Comparison of ENCODE assay signal across 23 mouse cellular contexts in the genomic region with DNA sequence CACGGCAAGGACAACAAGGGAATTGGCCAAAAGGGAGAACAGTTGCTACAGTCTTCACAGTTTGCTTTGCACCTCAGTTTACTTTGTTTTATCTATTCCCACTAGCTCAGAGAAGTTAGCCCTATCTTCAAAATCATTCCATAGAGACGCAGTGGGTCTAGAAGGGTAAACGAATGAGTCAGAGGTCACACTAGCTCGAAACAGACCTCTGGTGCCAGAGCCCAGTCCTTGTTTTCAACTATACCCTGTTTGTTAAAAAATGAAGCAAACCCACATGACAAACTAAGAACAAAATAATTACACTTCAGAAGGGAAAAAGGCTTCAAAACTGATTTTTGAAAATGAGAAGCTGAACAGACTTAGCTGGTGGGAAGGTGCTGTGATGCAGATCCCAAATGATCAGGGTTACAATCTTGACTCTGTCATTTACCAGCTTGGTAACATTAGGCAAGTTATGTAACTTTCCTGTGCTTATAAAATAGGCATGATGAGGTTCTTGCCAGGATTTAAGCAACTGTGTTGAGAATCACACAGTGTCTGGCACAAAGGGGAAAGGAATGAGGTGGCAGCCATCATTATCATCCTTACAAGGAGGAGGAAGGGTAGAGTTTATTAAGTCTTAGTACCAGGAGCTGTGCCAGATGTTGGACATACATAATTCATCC. TPM values are rescaled to one million over a fixed set of nuclear protein-coding genes. Genes with fewer than 3 reads are reported as not detected.
A peak's percentile ranks its signal among the peaks of the same experiment; 100 is the strongest.
DNase-seq lines count a peak whose midpoint lies in the region; ATAC-seq and TF ChIP-seq lines count a peak whose summit lies in the region.
"Had no signal": no experiment of that assay in that cellular context is flagged by ENCODE, and none has a peak within 500 bp of the region (broad histone marks: within the 10 kb centered on the region; RNA-seq: fewer than 3 reads in every experiment).

No protein-coding gene starts in this region.

- intact Hi-C loops in left cerebral cortex, postnatal 10 days (cut with DNase I) = no loop called here

- 87% methylated on average over 4 of the region's 4 CpGs for WGBS in hindbrain, embryonic 13.5 days
- WGBS in hindbrain, embryonic 10.5 days = 80% methylated on average over 4 of the region's 4 CpGs
- WGBS in small intestine, adult 2 months = 52% methylated on average over 4 of the region's 4 CpGs

- H3K4me1 ChIP-seq in hindbrain, embryonic 13.5 days (replicated peaks) = peaks cover 7% of the 10 kb centered on the region
- H3K4me1 ChIP-seq in hindbrain, embryonic 10.5 days (replicated peaks) = no peaks in the 10 kb centered on the region
- peaks cover 7% of the 10 kb centered on the region; the same call in 1 of the 2 replicates for H3K4me1 ChIP-seq in small intestine, adult 2 months (ENCODE audit: control insufficient read depth, insufficient read depth, insufficient read length, low read length)
- H3K4me1 ChIP-seq: heart, embryonic 10.5 days; limb, embryonic 15.5 days; liver, embryonic 15.5 days had no signal

- no peak for ATAC-seq in hindbrain, embryonic 13.5 days (ENCODE audit: low FRiP score)
- ATAC-seq: forebrain, embryonic 15.5 days; intestine, embryonic 16.5 days; lung, postnatal 0 days; midbrain, embryonic 16.5 days had no signal

- no peak overlapping the region for H3K4me2 ChIP-seq in hindbrain, embryonic 13.5 days
- H3K4me2 ChIP-seq: forebrain, embryonic 15.5 days; hindbrain, embryonic 14.5 days; limb, embryonic 15.5 days; liver, embryonic 15.5 days had no signal

- DNase-seq in hindbrain, embryonic 10.5 days (ENCODE audit: low spot score) = no peak
- peak; percentile 27 to 28 for DNase-seq in left cerebral cortex, adult 9 months (ENCODE audit: low spot score in 2 of 2)
- DNase-seq in left cerebral cortex, postnatal 10 days (ENCODE audit: extremely low spot score in 1 of 2, low spot score in 2 of 2) = no peak
- peak; percentile 68 for DNase-seq in adipocyte (ENCODE audit: low spot score)
- DNase-seq in cerebellum, adult 9-11 months = no peak
- no peak for DNase-seq in cerebellum, postnatal 14 days
- DNase-seq: adrenal gland, postnatal 25 days; cerebellum, adult 11-12 months; cerebellum, postnatal 36 days; right cerebral cortex, postnatal 4 days had no signal

- TF ChIP-seq POLR2A in small intestine, adult 2 months (IDR thresholded peaks at IDR 0.05; ENCODE audit: low read depth, low read length) = no peak

- H3K4me3 ChIP-seq in hindbrain, embryonic 13.5 days = no peak overlapping the region
- no peak overlapping the region for H3K4me3 ChIP-seq in hindbrain, embryonic 10.5 days
- no peak overlapping the region for H3K4me3 ChIP-seq in small intestine, adult 2 months (ENCODE audit: low read depth, low read length)
- H3K4me3 ChIP-seq: embryonic facial prominence, embryonic 10.5 days; forebrain, embryonic 15.5 days; heart, embryonic 10.5 days; limb, embryonic 15.5 days; liver, embryonic 15.5 days had no signal

- H3K36me3 ChIP-seq in hindbrain, embryonic 13.5 days = peaks cover 11% of the 10 kb centered on the region
- peaks cover 16% of the 10 kb centered on the region; the same call in 1 of the 2 replicates for H3K36me3 ChIP-seq in hindbrain, embryonic 10.5 days
- no peaks in the 10 kb centered on the region for H3K36me3 ChIP-seq in small intestine, adult 2 months (ENCODE audit: control insufficient read depth, insufficient read depth, low read length)
- H3K36me3 ChIP-seq: limb, embryonic 15.5 days; liver, embryonic 15.5 days had no signal

- H3K9ac ChIP-seq in hindbrain, embryonic 13.5 days = no peak overlapping the region
- H3K9ac ChIP-seq: forebrain, embryonic 15.5 days; hindbrain, embryonic 14.5 days; limb, embryonic 15.5 days; liver, embryonic 15.5 days had no signal

- TF ChIP-seq CTCF in small intestine, adult 2 months (IDR thresholded peaks at IDR 0.05; ENCODE audit: extremely low read depth, insufficient read length, insufficient replicate concordance, low read depth, low read length) = no peak

- H3K27ac ChIP-seq in hindbrain, embryonic 13.5 days = 0 out of 2 replicates have a peak overlapping the region, but pooled peaks have one; percentile 8
- H3K27ac ChIP-seq in hindbrain, embryonic 10.5 days = no peak overlapping the region
- H3K27ac ChIP-seq in small intestine, adult 2 months (ENCODE audit: insufficient read depth, low read depth, low read length) = peak overlapping the region; percentile 38
- H3K27ac ChIP-seq: embryonic facial prominence, embryonic 10.5 days; forebrain, embryonic 15.5 days; heart, embryonic 10.5 days; hindbrain, embryonic 14.5 days; kidney, postnatal 0 days; limb, embryonic 15.5 days; liver, embryonic 15.5 days; stomach, postnatal 0 days had no signal

- no peaks in the 10 kb centered on the region for H3K27me3 ChIP-seq in hindbrain, embryonic 13.5 days
- H3K27me3 ChIP-seq in hindbrain, embryonic 10.5 days (ENCODE audit: insufficient read depth, poor library complexity, severe bottlenecking) = no peaks in the 10 kb centered on the region
- H3K27me3 ChIP-seq in small intestine, adult 2 months (ENCODE audit: control insufficient read depth, insufficient read depth, low read length) = no peaks in the 10 kb centered on the region
- H3K27me3 ChIP-seq: forebrain, embryonic 15.5 days; limb, embryonic 15.5 days; liver, embryonic 15.5 days had no signal

- no peaks in the 10 kb centered on the region for H3K9me3 ChIP-seq in hindbrain, embryonic 13.5 days
- H3K9me3 ChIP-seq in hindbrain, embryonic 10.5 days = no peaks in the 10 kb centered on the region
- H3K9me3 ChIP-seq: embryonic facial prominence, embryonic 10.5 days; forebrain, embryonic 15.5 days; heart, embryonic 10.5 days; limb, embryonic 15.5 days; liver, embryonic 15.5 days had no signal

RNA-seq across cellular contexts. Expression of gene Tmem97, which starts 50.5 kb away (rescaled TPM):
- 28.5 and 30.5 TPM in 2 replicates for polyA plus RNA-seq in hindbrain, embryonic 13.5 days (2015; fragmentation: Nextera tagmentation; extraction: Ambion mirVana)
- 86.5 and 94.5 TPM in 2 replicates for polyA plus RNA-seq in hindbrain, embryonic 10.5 days (2016; fragmentation: Nextera tagmentation; extraction: Ambion mirVana)
- total RNA-seq in left cerebral cortex, postnatal 10 days (2021) = 10 to 100 TPM; 26.2 to 28.8 TPM
- polyA plus RNA-seq in small intestine, adult 2 months (2012; rRNA removed) = 32.4 and 47.0 TPM in 2 replicates

Comparison
In these comparisons a context has a peak if more than half of its experiments do, and no peak if none do; other contexts are left out.
1. DNase-seq: peak in left cerebral cortex, adult 9 months (2 of 2) and adipocyte (single experiment); none in hindbrain, embryonic 10.5 days (single experiment), left cerebral cortex, postnatal 10 days (0 of 2), cerebellum, adult 9-11 months (single experiment) and cerebellum, postnatal 14 days (0 of 2).